Mouse (Mus musculus) urinary bladder, postnatal 4 days (tissue): ENCODE data around the gene 1700029F12Rik.
"Not testable (repeated sequence)": the region's sequence is repeated elsewhere in the genome, so short reads cannot be mapped to it uniquely, and the experiment has no call there.

Experiments
- DNase-seq, 2 experiments: peaks; one replicate each; pipeline ENCODE4 v3.0.0; 2021 to 2022; ENCODE audit warnings: low spot score in 2 of 2

Gene 1700029F12Rik

DNA sequence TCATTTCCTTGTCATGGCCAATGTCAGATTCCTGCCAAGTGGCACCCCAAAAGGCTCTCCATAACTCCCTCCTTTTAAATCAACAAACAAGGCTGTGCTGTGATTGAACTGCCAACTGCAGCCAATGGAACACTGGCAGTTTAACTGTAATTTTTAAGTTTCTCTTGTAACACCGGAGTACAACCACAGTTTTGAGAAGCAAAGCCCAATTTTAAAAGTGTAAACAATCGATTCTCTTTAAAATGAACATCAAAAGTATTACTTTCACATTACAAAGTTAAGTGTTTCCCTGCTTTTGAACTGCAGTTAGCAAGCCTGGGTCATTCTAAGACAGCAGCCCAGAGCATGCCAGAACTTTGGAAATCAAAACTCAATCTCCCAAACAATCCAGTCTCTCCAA is at the start of gene 1700029F12Rik:
1700029F12Rik (minus strand) TSS at position 101 of the 400 bp plus-strand sequence.
- no peak for DNase-seq

DNA sequence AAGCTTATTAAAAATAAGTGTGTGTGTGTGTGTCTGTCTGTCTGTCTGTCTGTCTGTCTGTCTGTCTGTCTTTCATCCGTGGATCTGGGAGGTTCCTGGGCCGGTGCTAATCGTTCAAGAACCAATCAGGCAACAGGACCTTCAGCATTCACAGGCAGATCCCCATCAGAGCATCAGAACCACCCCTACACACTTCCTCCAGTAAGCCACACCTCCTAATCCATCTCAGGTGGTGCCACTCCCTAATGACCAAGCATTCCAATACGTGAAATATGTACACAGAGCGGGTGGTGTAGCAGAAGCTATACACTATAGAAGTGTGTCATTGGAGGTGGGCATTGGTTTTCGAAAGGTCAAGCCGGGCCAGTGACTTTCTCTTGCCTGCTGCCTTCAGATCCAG is 48.3 kb upstream of the 1700029F12Rik start:
- no peak for DNase-seq

DNA sequence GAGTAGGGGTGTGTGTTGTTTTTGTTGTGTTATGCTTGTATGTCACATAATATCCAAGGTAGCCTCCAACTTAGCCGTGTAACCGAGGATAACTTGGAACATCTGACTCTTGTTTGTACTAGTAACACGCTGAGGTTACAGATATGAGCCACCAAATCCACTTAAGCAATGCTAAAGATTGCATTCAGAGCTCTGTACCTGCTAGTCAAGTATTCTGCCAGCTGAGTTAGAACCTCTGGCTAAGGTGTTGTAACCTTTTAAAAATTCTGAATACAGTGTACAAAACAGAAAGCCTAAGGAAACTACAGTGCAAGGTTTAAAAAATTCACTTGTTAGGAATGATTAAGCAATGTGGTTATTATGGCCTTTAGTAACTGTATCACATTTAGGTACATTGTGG is 46.5 kb upstream of the 1700029F12Rik start:
- DNase-seq, result no peak

DNA sequence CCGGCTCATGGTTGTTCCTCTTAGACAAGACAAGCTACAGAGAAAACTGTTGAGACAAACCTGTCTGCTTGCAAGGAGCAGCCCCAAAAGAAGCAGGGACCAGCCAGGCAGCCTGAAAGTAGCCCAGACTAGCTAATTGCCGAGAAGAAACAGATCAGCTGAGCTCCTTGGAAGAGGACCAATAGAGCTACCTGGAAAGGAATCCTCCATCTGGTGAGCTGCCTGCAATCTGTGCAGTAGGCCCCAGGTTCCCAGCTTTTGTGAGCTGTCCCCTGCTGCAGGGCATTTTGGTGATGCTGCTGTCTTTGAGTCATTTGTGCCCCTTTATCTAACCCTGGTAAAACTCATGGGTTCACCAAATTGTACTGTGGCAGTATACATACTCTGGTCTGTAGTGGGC is 46.0 kb upstream of the 1700029F12Rik start:
- DNase-seq, result no peak

DNA sequence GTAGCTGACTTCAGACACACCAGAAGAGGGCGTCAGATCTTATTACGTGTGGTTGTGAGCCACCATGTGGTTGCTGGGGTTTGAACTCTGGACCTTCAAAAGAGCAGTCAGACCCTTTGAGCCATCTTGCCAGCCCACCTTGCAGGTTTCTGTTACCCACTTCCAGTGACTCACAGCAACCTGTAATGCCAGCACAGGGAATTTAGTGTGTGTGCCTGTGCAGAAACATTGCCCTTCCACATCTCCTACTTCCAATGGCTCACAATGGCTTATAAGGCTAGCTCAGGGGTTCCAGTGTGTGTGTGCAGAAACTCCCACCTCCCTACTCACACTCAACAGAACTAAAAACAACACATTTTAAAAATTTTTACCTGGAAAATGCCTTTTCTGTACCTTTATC is 43.4 kb upstream of the 1700029F12Rik start:
- no peak for DNase-seq

DNA sequence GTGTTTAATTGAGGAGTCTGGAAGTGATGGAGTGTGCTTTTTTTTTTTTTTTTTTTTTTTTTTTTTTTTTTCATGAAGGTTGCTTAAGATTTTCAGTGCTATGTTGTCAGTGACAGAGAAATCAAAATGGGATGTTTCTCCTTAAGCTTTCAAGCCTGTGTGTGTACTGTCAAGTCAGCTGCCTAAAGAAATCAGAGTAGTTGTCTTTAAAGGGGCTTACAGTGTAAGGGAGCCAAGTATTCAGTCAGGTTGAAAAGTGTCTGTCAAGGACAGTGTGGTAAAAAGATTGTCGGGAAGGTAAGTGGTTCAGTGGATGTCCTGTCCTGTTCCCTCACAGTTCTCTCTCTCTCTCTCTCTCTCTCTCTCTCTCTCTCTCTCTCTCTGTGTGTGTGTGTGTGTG is 39.3 kb upstream of the 1700029F12Rik start:
- no peak for DNase-seq

DNA sequence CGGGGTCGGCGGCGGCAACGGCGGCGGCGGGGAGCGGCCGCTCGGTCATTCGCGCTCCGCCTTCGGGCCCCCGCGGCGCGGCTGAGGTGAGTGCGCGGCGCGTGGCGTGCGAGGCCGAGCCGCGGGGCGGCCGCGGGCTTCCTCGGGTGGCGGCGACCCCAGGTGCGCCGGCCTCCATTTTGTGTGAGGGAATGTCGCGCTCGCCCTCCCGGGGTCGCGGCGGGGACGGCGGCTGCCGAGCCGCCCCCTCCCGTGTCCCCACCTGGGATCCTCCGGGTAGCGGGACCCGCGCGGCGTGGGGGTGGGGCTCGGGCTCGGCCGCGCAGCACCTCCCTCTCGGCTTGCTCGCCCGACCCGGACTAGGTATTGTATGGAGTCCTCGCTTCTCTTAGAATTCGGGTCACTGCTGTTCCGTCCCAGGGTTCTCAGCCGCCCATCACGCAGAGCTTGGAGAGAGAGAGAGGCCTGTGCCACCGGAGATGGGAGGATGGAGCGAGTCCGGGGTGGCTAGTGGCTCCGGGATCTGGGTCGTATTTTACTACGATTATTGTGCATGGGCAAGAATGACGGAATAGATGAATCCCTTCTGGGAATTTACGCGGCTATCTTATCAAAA is 37.6 kb upstream of the 1700029F12Rik start:
- DNase-seq, result no peak

DNA sequence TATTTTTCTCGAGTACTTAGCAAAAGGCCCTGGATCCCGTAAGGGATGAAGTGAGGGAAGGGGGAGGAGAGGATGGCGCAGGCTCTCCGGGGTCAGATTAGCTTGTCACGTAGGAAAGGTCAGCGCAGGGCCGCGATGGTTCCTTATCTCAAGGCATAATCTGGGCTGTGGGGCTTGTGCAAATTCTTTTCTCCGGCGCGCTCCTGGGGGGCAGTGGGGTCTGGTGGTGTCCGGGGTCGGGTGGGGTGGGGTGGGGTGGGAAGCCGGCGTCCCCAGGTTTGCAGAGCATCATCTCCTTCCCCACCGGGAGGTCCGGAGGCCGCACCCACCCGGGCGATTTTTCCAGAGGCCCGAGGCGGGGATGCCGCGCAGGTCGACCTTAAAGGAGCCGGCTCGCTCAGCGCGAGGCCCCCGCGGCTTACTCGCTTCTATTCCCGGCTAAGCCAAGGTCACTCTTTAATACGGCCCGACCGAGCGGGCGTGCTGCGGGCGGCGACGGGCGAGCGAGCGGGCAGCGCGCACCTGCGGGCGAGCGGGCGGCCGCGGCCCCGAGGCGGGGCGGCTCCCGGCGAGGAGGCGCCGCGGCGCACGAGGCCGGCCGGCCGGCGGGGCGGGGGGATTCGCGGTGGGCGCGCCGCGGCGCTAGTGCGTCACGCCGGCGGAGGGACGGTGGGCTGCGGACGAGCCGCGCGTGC is 36.9 kb upstream of the 1700029F12Rik start:
- DNase-seq, result no peak

DNA sequence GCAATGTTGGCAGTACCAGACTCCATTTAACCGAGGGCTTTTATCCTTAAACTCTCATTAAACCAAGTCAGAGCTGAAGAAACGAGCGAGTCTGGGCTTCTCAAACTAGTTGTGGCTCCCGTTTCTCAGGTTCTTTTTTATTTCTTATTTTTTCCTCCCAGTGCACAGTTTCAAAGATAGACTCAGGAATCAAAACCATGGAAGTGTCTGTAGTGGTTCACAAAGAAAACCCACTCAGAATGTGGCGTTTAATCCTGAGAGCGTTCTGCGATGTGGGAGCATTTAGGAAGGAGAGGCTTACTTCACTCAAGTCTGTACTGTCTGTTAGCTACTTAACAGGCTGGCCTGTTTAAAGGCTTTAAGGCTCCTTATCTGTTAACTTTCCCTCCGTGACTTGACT is 34.0 kb upstream of the 1700029F12Rik start:
- DNase-seq, result no peak

DNA sequence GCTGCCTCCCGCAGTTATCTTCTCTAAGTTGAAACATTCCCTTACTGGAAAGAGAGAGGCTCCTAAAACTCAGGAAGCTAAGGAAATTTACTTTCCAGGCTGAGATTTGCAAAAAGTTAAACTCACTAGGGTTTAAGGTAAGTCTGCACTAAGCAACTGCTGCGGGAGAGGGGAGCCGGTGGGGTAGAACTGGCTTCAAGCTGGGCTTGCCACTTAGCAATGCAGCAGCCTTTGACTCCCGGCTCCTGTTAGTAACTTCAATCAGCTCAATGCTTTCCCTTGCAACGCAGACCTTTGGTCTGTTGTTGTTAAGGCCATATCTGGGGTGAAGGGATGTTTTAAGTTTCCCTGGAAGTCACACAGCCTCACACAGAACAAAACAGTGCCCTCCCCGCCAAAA is 33.5 kb upstream of the 1700029F12Rik start:
- DNase-seq, result no peak

DNA sequence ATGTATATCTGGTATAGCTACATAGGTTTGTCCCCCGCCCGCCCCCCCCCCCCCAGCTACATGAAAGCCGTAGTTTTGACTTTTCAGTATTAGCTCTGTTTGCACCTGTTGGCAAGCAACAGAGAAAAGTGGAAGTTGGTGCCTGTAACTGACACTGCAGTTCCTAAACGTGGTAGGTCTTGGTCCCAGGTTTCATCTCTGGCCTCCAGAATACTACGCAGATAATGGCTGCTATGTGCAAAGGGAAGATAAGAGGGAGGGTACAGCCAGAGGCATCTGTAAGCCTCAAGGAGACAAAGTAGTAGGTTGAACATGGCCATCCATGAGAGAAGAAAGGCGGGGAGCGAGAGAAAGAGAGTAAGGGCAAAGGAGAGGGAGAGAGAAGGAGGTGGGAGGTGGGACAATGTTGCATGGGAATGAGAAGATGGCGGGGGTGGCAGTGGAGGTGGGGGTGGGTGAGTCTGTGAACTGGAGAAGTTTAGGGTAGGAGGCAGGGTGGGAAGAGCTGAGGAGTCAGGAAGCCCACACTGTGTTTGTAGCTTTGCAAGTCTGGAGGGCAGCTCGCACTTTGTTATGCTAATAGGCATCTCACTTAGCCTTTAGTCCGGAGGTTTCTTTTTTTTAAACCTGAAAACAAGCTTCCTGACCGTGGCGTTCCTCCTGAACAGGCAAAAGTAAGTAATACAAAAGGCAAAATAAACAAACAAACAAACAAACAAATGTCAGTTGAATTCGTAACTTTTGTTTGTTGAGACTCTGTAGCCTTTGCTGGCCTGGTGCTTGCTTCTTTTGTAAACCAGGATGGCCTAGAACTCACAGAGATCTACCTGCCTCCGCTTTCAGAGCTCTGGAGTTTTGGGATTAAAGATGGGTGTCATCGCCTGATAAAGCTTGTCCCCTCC is 32.7 kb upstream of the 1700029F12Rik start, which contains the start of gene Fam169a:
Fam169a (plus strand) TSS at position 638 of the 902 bp plus-strand sequence.
- no peak for DNase-seq

DNA sequence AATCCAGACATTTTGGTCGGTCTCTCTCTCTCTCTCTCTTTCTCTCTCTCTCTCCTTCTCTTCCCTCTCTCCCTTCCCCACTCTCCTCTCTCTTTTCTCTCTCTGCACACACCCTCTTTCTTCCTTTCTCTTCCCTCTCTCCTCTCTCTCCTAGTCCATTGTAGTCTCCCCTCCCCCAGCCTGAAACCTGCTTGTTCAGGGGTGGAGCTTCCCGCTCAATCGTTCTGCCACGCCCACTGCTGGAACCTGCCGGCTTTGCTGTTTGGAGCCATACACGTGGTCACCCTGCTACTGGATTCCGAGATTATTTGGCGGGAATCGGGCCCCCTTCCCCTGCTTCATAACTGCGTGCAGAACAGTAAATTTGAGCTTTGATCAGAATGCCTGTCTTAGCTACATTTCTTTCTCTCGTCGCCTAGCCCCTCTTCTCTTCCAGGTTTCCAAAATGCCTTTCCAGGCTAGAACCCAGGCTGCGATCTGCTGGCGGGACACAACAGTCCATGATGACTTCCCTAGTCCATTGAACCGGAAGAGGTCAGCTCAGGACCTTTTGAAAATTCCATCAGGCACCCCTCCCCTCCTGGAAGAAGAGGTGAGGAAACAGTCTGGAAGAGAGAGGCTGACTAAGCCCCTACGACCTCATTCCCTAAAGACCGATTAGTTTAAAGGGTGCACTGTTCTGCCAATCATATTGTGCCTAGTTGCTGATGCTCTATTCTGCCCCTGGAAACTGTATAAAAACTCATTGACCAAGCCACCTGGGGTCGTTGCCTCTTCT is 30.9 kb upstream of the 1700029F12Rik start:
- not testable (repeated sequence) for DNase-seq

DNA sequence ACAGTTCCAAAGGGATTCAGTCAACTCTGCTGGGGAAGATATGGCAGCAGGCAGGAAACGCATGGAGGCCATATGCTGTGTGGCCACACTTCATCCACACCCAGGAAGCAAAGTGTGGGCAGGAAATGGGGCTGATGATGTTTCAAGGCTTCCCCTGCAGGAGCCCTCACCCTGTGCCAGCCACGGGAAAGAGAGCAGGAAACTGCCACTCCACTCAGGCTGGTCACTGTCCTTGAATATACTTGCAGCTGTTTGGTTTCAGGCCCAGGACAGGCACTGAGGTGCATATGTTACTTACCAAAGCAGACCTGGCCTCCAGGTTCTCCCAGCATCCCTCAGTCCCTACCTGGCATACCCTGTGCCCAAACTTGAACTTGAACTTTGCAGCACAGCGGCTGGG is 30.3 kb upstream of the 1700029F12Rik start:
- no peak for DNase-seq

DNA sequence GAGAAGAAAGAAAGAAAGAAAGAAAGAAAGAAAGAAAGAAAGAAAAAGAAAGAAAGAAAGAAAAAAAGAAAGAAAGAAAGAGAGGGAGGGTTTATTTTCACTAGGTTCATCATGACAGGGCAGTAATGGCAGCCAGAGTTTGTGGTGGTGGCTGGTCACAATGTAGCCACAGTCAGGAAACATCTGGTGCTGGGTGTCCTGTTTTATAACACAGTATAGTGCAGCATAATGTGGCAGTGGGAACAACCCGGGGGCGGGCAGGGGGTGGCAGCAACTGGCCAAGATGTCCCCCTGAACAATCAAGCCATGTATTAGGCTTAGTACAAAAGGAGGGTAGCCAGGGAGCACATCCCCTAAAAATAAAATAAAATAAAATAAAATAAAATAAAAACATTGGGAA is 29.3 kb upstream of the 1700029F12Rik start:
- no peak for DNase-seq

DNA sequence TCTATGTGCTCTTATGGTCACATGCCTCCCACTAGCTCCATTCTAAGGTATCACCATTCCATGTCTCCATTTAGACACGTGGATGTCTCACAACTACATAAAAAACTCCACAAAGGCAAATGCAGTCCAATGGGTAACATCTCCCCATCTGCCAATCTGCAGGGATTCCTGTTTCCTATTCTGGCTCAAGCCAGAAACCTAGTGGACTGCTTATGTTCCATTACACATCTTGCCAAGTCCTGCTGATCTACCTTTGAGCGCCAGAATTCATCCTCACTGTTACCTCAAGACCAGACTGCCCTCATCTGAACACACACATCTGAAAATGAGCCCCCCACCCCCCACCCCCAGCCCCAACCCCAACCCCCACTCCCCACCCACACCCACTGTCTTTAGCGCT is 28.0 kb upstream of the 1700029F12Rik start:
- DNase-seq, result no peak

DNA sequence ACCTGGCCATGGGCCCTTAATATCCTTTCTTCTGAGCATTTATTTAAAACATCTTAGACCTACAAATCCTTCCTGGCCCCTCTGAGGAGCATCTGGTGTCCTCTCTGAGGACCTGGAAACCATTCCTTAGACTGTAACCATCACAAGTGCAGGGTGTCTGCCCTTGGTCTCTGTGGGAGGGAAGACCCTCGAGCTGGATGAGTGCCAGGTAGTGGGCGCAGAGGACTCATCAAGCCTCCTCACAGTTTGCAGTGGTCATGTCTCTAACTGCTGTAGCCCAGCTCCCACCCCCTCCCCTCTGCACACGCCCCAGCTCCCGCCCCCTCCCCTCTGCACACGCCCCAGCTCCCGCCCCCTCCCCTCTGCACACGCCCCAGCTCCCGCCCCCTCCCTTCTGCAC is 26.2 kb upstream of the 1700029F12Rik start:
- no peak for DNase-seq

DNA sequence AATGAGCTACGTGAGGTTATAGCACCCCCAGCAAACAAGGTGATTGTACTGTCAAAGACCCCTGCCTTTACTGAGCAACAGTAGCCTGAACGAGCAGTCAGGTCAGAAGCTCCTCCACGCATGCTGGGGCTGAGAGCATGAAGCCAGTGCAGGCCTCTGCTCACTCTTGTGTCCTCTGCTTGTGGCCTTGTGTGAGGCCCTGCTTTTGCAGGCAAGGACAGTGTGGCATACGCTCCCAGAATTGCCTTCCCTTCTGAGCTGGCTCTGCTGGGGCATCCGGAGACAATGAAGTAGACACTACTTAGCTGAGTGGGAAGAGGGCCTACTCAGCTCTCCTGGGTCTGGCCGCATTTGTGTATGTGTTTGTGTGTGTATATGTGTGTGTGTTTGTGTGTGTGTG is 25.6 kb upstream of the 1700029F12Rik start:
- DNase-seq, result no peak

DNA sequence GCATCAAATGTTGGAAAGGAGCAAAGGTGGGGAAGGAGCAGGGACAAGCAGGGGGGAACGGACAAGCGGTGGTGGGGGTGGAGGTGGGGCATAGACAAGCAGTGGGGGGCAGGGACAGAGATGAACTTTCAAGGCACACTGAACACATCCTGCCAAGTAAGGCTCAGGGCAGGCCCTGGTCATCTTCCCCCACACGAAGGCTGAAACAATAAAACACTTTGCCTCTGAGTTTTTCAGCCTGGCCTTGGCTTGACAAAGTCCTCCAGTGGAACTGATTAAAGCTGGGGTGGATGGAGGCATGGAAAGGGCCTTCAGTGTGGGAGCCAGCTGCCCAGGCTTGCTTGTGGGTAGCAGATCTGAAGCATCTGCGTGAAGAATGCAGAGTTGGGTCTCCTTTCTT is 23.7 kb upstream of the 1700029F12Rik start:
- DNase-seq, result no peak

DNA sequence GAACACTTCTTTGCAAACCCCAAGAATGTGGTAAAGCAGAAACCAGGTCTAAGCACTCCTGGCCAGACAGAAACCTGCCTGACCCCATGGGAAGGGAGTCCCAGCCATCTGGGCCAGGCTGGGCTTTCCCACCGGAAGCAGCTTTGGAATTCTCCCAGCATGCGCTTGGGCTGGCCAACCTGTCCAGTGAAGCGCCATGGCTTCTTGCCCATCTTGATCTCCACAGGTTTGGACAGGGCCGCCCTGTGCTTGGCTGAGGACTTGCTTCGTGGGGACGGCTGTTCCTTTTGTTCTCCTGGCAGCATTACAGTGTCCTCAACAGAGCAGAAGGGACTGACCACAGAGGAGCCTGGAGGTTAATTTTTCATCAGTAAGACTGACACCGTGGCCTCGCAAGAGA is 19.7 kb upstream of the 1700029F12Rik start:
- DNase-seq, result peak; percentile 30 to 67

DNA sequence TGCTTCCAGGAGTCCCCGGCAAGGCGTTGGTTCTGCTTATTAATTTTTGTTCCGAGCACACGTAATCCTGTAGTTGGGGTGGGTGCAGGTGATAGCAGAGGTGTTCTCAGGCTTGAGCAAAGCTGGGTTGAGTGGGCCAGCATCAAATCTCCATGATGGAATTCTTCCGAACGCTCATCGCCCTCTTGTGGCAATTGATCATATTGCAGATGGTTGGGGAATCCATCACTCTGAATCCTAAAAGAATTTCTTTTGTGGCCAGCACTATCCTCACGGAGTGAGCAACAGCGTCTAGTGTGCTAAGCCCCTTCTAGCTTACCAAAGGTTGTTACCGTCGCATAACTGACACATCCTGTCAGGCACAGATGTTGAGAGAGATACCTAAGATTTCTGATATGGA is 18.5 kb upstream of the 1700029F12Rik start:
- DNase-seq, result peak in 1 of 2 experiments; percentile 72

DNA sequence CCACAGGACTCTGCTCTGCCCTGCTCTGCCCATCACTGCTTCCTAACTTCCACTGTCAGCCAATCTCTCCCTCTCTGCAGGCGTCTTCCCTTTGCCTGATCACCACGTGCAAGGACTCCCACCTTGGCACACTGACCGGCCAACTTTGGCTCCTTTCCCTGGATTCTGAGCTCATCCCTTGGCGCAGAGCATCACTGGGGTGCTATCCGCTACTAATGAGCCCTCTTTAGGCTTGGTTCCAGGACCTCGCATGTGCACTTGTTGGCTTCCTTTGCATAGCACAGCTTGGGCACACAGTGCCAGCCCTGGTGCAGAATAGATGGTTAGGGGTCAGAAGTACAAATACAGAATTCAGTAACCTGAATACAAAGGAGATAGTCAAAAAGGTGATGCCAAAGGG is 17.0 kb upstream of the 1700029F12Rik start:
- no peak for DNase-seq

DNA sequence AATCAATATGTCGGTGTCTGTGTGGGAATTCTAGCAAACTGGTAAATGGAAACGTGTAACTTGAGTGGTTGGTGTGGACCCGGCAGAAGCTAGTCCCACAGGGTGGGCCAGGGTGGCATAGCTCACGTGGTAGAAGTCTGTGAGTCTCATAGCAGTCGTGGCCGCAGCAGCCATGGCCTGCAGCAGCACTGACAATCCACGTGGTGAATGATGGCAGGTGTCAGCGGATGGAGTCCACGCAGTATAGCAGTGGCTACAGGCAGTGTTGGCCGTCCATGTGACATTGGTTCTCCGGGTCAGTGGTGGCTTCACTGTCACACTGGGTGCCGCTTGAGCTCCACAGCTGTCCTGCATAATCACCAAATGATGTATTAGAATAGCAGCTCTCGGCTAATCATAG is 4.1 kb downstream of the 1700029F12Rik start:
- DNase-seq, result no peak
